Mouse (Mus musculus) stomach, embryonic 16.5 days (tissue): ENCODE results near the gene Sergef. TPM values are rescaled to one million over a fixed set of nuclear protein-coding genes. Genes with fewer than 3 reads are reported as not detected.

Source experiments
- ATAC-seq: fragments of 200-750 bp; cut with Nextera tagmentation; 2 replicates; pipeline ENCODE4 v1.8.0; 2017; ENCODE audit warnings: moderate number of reproducible peaks, moderate TSS enrichment; ENCODE audit not compliant: insufficient read depth, low FRiP score
- H3K27ac ChIP-seq: fragments of 300-500 bp; sonication (generic); 2 replicates; pipeline ENCODE4 v1.5.1; 2014; ENCODE audit warnings: low read length
- H3K27me3 ChIP-seq: fragments of 300-500 bp; sonication (generic); 2 replicates; pipeline ENCODE4 v1.6.1; 2014; ENCODE audit warnings: low read length, control low read depth, mixed read lengths; ENCODE audit not compliant: control insufficient read depth, insufficient read depth
- H3K36me3 ChIP-seq: fragments of 300-500 bp; sonication (generic); 2 replicates; pipeline ENCODE4 v1.6.1; 2014; ENCODE audit warnings: low read length; ENCODE audit not compliant: control insufficient read depth, insufficient read depth
- H3K4me1 ChIP-seq: fragments of 300-500 bp; sonication (generic); 2 replicates; pipeline ENCODE4 v1.6.1; 2014; ENCODE audit warnings: low read length, control low read depth, mixed read lengths; ENCODE audit not compliant: control insufficient read depth, insufficient read depth
- H3K4me2 ChIP-seq: fragments of 300-500 bp; sonication (generic); 2 replicates; pipeline ENCODE4 v1.6.1; 2014; ENCODE audit warnings: low read depth, low read length, mixed read lengths
- H3K4me3 ChIP-seq: fragments of 300-500 bp; sonication (generic); replicated peaks from 2 replicates; pipeline ENCODE4 v1.5.1; 2014; ENCODE audit warnings: mild to moderate bottlenecking, low read length
- H3K9ac ChIP-seq: fragments of 300-500 bp; sonication (generic); 2 replicates; pipeline ENCODE4 v1.6.1; 2014; ENCODE audit warnings: low read length
- H3K9me3 ChIP-seq: fragments of 300-500 bp; sonication (generic); replicated peaks from 2 replicates; pipeline ENCODE4 v1.6.1; 2016; ENCODE audit warnings: low read length, control low read depth; ENCODE audit not compliant: control insufficient read depth
- WGBS: fragments of 180-500 bp; shearing (Covaris S2); extraction: QIAGEN DNeasy Blood & Tissue Kit; methylation state at CpG from one replicate; pipeline ENCODE4 v1.1.7; 2014; 5-methylcytosine and 5-hydroxymethylcytosine counted together
- polyA plus RNA-seq: library from polyadenylated mRNA; unstranded; fragments of >200 nt; fragmentation: Nextera tagmentation; extraction: Ambion mirVana; gene quantifications from 2 replicates; pipeline ENCODE4 v1.2.1, GENCODE M21; 2015

The Sergef gene
- polyA plus RNA-seq, 1 experiment from 2014 or later = 14.9 TPM

DNA sequence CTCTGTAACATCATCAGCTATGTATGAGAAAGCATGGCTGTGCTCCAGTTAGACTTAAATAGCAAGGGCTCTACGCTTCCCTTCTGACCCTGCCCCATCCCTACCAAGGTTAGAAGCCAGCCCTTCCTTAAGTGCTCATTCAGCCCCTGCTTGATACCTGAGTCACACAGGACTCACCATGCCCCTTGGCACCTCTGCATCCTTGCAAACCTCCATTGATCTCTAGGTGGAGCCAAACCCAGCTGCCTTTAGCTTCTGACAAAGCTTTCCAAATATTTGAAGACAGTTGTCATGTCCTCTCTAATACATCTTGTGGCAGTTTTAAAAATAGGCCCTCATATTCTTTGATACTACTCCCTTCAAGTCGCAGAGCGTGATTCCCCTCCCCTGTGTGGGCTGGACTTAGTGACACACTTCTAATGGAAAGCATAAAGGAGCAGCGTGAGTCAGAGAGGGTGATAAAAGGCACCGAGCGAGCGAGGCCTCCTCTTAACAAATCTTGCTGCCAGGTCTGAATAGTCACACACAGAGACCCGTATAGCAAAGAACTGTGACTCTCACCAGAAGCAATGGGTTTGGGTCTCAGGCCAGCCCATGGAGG is 11.1 kb downstream of the Sergef start:
- H3K27me3 ChIP-seq = no peaks in the 10 kb centered on the region
- 56% methylated on average over 8 of the region's 8 CpGs for WGBS
- H3K9me3 ChIP-seq = no peaks in the 10 kb centered on the region
- H3K27ac ChIP-seq = no peak overlapping the region
- no peaks in the 10 kb centered on the region for H3K36me3 ChIP-seq
- H3K4me1 ChIP-seq = no peaks in the 10 kb centered on the region
- ATAC-seq = no peak
- H3K4me3 ChIP-seq = no peak overlapping the region
- no peak overlapping the region for H3K9ac ChIP-seq
- H3K4me2 ChIP-seq = no peak overlapping the region

DNA sequence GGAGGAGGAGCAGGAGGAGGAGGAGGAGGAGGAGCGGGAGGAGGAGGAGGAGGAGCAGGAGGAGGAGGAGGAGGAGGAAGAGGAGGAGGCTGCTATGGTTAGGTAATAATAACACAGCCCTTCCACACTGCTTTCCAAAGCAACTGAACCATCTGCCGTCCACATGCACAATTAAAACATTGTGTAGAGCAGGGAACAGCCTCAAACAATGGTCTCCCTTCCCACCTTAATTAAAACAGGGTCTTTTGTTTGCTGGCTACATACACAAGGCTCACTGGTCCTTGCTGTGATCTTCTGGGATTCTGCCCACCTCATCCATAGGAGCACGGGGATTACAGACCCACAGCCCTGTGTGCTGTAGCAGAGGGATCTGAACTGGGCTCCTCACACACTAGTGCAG is 15.6 kb downstream of the Sergef start:
- Histone ChIP-seq H3K4me3 (no peak overlapping the region), H3K27ac (no peak overlapping the region), H3K9me3 (no peaks in the 10 kb centered on the region), H3K36me3 (0 out of 2 replicates have a peak, but pooled peaks cover 6% of the 10 kb centered on the region), H3K4me2 (no peak overlapping the region), H3K27me3 (no peaks in the 10 kb centered on the region), H3K4me1 (no peaks in the 10 kb centered on the region), H3K9ac (no peak overlapping the region)
- ATAC-seq = no peak
- 87% methylated on average over 2 of the region's 3 CpGs for WGBS

DNA sequence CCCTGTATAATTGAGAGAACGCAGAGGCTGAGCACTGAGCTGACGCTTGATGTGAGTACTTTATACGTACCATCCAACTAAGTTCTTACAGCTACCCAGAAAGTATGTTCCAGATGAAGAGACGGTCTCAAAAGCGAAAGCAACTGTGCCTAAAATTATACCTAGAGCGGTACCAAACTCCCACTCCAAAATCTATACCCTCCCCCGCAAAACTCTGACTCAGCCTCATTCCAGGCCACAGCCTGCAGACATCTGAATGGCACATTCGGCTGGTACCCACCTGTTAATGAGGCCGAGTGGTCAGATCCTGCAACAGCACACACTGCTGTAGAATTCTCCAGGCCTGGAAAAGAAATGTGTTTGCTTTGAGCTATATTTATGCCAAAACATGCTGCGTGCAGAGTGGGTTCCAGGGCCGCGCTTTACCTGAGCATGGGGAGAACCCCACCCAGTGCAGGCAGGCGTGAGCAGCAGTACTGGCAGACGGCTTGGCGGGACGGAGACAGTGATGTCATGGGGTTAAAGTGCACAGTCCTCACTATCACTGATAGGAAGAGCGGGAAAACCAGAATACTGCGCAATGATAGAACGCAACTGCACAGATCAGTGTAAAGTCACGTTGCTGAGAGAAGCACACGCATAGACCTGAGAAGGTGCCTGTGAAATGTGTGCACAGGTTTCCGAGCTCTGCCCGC is 21.0 kb downstream of the Sergef start:
- Histone ChIP-seq H3K4me1 (no peaks in the 10 kb centered on the region), H3K9me3 (no peaks in the 10 kb centered on the region), H3K27ac (no peak overlapping the region), H3K4me2 (no peak overlapping the region), H3K36me3 (0 out of 2 replicates have a peak, but pooled peaks cover 6% of the 10 kb centered on the region), H3K4me3 (no peak overlapping the region), H3K27me3 (no peaks in the 10 kb centered on the region), H3K9ac (no peak overlapping the region)
- WGBS = 90% methylated on average over 23 of the region's 23 CpGs
- ATAC-seq = 0 out of 2 replicates have a peak, but pooled peaks have one; percentile 50

DNA sequence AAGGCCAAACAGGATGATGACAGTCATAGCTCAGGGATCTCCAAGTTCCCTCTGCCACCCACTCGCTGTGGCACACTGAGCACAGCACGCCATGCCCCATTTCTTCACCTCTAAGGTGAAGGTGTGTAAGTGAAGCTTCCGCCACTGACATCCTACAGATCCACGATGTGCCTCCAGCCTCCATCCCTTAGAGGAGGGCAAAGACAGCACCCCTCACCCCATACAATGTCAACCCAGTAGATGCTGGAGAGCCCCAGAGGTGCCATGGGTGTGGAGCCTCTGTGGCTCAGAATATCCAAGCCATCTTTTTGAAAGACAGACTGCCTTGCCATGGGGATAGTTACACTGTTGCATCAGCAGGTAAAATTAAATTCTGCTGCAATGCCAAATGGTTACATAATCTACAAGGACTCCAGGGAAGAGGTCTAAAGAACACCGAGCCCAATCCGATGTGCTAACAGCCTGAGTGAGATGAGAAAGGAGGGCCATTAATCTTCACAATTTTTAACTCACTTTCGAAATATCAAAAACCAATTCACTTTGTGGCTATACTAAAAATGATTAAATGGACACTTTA is 23.1 kb downstream of the Sergef start:
- no peaks in the 10 kb centered on the region for H3K27me3 ChIP-seq
- no peak overlapping the region for H3K4me2 ChIP-seq
- no peaks in the 10 kb centered on the region for H3K4me1 ChIP-seq
- H3K36me3 ChIP-seq = 0 out of 2 replicates have a peak, but pooled peaks cover 6% of the 10 kb centered on the region
- no peaks in the 10 kb centered on the region for H3K9me3 ChIP-seq
- H3K27ac ChIP-seq = no peak overlapping the region
- 90% methylated on average over 7 of the region's 7 CpGs for WGBS
- no peak overlapping the region for H3K4me3 ChIP-seq
- no peak for ATAC-seq
- no peak overlapping the region for H3K9ac ChIP-seq

DNA sequence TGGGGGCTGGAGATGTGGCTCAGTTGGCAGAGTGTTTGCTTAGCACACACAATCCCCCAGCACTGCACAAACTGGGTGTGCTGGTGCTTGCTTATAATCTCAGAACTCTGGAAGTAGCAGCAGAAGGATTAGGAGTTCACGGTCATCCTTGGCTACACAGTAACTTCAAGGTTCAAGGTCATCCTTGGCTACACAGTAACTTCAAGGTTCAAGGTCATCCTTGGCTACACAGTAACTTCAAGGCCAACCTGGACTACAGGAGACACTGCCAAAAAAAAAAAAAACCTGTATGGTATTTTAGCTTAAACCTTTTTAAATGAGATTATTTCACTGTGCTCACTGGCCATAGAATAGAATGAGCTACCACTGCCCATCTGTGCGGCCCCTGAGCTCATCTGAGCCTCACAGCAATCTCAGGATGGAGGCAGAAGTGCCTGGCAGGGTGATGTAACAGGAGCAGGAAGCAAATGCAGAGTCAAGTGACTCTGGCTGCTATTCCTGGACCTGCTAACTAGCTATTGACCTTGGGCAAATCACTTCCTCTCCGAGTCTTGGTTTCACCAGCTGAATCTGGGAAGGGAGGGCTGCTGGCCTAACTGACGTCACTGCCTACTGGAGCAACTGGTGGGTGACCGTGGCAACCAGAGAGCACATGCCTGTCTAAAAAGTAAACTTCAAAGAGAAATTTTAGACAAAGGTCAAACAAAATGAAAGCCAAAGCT is 24.2 kb downstream of the Sergef start:
- ATAC-seq = peak; percentile 19; the same call in 1 of the 2 replicates
- no peaks in the 10 kb centered on the region for H3K27me3 ChIP-seq
- H3K4me2 ChIP-seq = no peak overlapping the region
- H3K27ac ChIP-seq = no peak overlapping the region
- no peaks in the 10 kb centered on the region for H3K9me3 ChIP-seq
- H3K36me3 ChIP-seq = 0 out of 2 replicates have a peak, but pooled peaks cover 4% of the 10 kb centered on the region
- H3K4me1 ChIP-seq = no peaks in the 10 kb centered on the region
- no peak overlapping the region for H3K9ac ChIP-seq
- WGBS = 46% methylated on average over 5 of the region's 5 CpGs
- H3K4me3 ChIP-seq = no peak overlapping the region

DNA sequence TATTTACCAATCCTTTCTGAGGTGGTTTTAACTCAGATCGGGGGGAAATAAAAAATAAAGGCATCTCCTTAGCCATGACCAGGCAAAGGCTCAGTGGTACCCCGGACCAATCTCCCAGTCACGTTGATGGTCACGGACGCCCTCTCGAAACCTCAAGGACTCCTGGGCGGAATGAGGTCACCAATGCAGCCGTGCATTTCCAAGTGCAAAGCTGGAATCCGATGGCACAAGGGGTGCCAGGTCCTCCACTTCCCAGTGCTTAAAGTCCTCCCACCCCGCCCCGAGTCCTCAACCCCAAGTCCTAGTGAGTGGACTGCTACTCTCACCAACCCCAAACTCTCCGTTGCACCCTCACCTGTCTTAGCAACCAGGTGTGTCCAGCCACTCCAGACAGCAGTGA is 25.3 kb downstream of the Sergef start:
- no peak for ATAC-seq
- H3K4me1 ChIP-seq = no peaks in the 10 kb centered on the region
- no peak overlapping the region for H3K4me2 ChIP-seq
- 89% methylated on average over 12 of the region's 12 CpGs for WGBS
- H3K27me3 ChIP-seq = no peaks in the 10 kb centered on the region
- no peaks in the 10 kb centered on the region for H3K9me3 ChIP-seq
- no peak overlapping the region for H3K9ac ChIP-seq
- H3K4me3 ChIP-seq = no peak overlapping the region
- H3K27ac ChIP-seq = no peak overlapping the region
- no peaks in the 10 kb centered on the region for H3K36me3 ChIP-seq

DNA sequence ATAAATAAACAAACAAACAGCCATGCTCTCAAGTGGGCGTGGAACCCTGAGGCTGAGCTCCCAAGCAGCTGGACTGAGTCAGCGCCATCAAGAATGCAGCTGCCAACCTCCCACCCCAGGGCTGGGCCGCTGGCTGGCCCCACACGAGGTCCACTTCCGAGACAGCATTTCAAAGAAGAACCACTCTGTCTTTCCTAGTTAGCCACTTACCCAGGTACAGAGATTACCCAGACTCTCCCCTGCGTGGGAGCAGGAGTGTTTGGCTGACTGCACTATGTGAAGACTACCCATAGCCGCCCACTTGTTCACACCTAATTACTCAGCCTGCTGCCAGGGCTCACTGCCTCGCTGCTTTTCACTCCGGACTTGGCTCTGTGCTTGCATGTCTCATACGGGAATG is 26.5 kb downstream of the Sergef start:
- Histone ChIP-seq H3K27ac (no peak overlapping the region), H3K27me3 (no peaks in the 10 kb centered on the region), H3K9me3 (no peaks in the 10 kb centered on the region), H3K4me2 (no peak overlapping the region), H3K4me1 (no peaks in the 10 kb centered on the region), H3K36me3 (no peaks in the 10 kb centered on the region), H3K4me3 (no peak overlapping the region), H3K9ac (no peak overlapping the region)
- no peak for ATAC-seq
- WGBS = 75% methylated on average over 10 of the region's 10 CpGs

DNA sequence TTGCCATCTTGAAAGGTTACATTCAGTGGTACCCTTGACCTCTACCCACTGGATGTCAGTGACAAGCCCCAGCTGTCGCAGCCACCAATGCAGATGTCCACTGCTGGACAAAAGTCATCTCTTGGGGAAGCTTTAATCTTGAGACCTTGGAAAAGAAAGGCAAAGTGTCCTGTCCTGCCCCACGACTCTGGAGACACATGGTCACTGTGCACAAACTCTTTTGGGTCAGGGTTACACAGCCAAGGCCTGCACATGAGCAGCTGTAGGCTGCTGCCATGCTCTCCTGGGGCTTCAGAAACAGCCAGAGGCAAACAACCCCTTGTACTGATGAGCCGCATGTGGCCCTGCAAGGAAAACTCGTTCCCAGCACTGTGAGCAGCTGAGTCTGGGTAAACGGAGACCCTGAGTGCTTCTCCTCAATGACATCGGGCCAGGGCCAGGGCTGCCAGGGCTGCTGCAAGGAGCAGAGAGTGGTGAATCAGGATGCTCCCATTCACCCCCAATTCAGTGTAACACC is 27.1 kb downstream of the Sergef start:
- WGBS = 55% methylated on average over 6 of the region's 6 CpGs
- Histone ChIP-seq H3K9ac (no peak overlapping the region), H3K27ac (no peak overlapping the region), H3K36me3 (no peaks in the 10 kb centered on the region), H3K4me3 (no peak overlapping the region), H3K4me1 (no peaks in the 10 kb centered on the region), H3K27me3 (no peaks in the 10 kb centered on the region), H3K9me3 (no peaks in the 10 kb centered on the region), H3K4me2 (no peak overlapping the region)
- ATAC-seq = no peak

DNA sequence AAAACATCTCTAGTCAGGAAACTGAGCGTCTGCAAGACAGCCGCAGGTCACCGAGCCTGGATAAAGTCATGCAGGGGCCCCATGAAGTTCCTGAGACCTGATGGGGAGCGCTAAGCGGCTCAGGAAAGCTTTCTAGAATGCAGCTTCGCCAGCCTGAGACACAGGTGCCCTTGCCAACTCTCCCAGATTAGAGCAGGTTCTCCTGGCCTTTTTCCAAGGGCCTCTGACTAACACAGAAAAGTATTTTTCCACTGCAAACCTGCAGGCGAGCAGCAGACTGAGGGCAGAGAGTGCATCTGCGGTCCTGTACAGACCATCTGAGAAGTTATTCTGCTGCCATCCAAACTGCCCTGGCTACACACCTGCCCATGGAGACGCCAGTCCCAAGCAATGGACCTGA is 27.6 kb downstream of the Sergef start:
- Histone ChIP-seq H3K9ac (no peak overlapping the region), H3K4me2 (no peak overlapping the region), H3K9me3 (no peaks in the 10 kb centered on the region), H3K27ac (no peak overlapping the region), H3K4me3 (no peak overlapping the region), H3K27me3 (no peaks in the 10 kb centered on the region), H3K36me3 (no peaks in the 10 kb centered on the region), H3K4me1 (no peaks in the 10 kb centered on the region)
- 70% methylated on average over 9 of the region's 9 CpGs for WGBS
- ATAC-seq = no peak
